Mouse (Mus musculus) heart, adult 2 months (tissue): ENCODE data around the gene Gas1. TPM values are rescaled to one million over a fixed set of nuclear protein-coding genes. Genes with fewer than 3 reads are reported as not detected.

Source experiments
- DNase-seq, 2 experiments: peaks; one replicate each; pipeline ENCODE4 v3.0.0; 2021
- H3K27ac ChIP-seq: fragments of 200-600 bp; 2 replicates; pipeline ENCODE4 v1.8.1; 2022
- H3K27me3 ChIP-seq: fragments of 200-500 bp; 2 replicates; pipeline ENCODE4 v1.6.1; 2012; ENCODE audit warnings: mild to moderate bottlenecking, low read length, inconsistent platforms, mixed read lengths; ENCODE audit not compliant: control insufficient read depth, insufficient read depth
- H3K36me3 ChIP-seq: fragments of 200-500 bp; 2 replicates; pipeline ENCODE4 v1.6.1; 2012; ENCODE audit warnings: low read length, inconsistent platforms; ENCODE audit not compliant: control insufficient read depth, insufficient read depth
- H3K4me1 ChIP-seq: fragments of 200-500 bp; 2 replicates; pipeline ENCODE4 v1.6.1; 2011; ENCODE audit warnings: low read length; ENCODE audit not compliant: control insufficient read depth, insufficient read depth
- H3K4me3 ChIP-seq: fragments of 200-600 bp; 2 replicates; pipeline ENCODE4 v1.8.1; 2022
- H3K79me2 ChIP-seq: fragments of 200-500 bp; replicated peaks from 2 replicates; pipeline ENCODE4 v1.6.1; 2012; ENCODE audit warnings: mild to moderate bottlenecking, inconsistent platforms, low read length, moderate library complexity, mixed read lengths; ENCODE audit not compliant: control insufficient read depth, insufficient read depth
- H3K9ac ChIP-seq: fragments of 200-500 bp; 2 replicates; pipeline ENCODE4 v1.6.1; 2012; ENCODE audit warnings: low read depth, mild to moderate bottlenecking, control low read depth, inconsistent platforms, low read length, mixed read lengths
- CTCF ChIP-seq: fragments of 200-600 bp; IDR thresholded peaks from 2 replicates; pipeline ENCODE4 v1.8.1; 2022; ENCODE audit warnings: antibody characterized with exemption, mild to moderate bottlenecking, moderate library complexity
- EP300 ChIP-seq: fragments of 200-500 bp; IDR thresholded peaks from 2 replicates; pipeline ENCODE4 v1.6.1; 2011; ENCODE audit warnings: low read depth, low read length, control low read depth; ENCODE audit not compliant: insufficient read depth
- POLR2A ChIP-seq: fragments of 200-500 bp; IDR thresholded peaks from 2 replicates; pipeline ENCODE4 v1.6.1; 2011; ENCODE audit warnings: mild to moderate bottlenecking, low read depth, low read length, control low read depth; ENCODE audit not compliant: insufficient read depth
- WGBS: fragments of 180-500 bp; shearing (Covaris S2); methylation state at CpG from one replicate; pipeline ENCODE4 v1.1.7; 2018; 5-methylcytosine and 5-hydroxymethylcytosine counted together
- intact Hi-C: fragments of 180-260 bp; cut with DNase I; formaldehyde crosslinking; loops from one replicate; pipeline ENCODE4 v1.15.1; 2025
- polyA plus RNA-seq: library from polyadenylated mRNA; depleted of rRNA; stranded (reverse); fragments of >200 nt; gene quantifications from 2 replicates; pipeline ENCODE4 v1.2.3, GENCODE M21; 2012
- total RNA-seq, 2 experiments: library from RNA; stranded (reverse); gene quantifications; 2 replicates each; pipeline ENCODE4 v1.2.3; 2021

The Gas1 gene
- total and polyA plus RNA-seq, 3 experiments, result 18.8 to 26.4 (median 26.3) TPM

GRCm38 (mm10) chr13:60131771-60132170 lies 45.4 kb downstream of the Gas1 start:
- Histone ChIP-seq H3K79me2 (no peaks in the 10 kb centered on the region), H3K27ac (no peak overlapping the region), H3K4me3 (no peak overlapping the region), H3K9ac (no peak overlapping the region), H3K27me3 (no peaks in the 10 kb centered on the region), H3K4me1 (no peaks in the 10 kb centered on the region), H3K36me3 (no peaks in the 10 kb centered on the region)
- TF ChIP-seq POLR2A (no peak), EP300 (no peak), CTCF (no peak)
- DNase-seq, result no peak
- intact Hi-C loops, result no loop called here
- WGBS, result 54% methylated on average over 13 of the region's 13 CpGs

- no peaks in the 10 kb centered on the region for H3K27me3 ChIP-seq
- no peaks in the 10 kb centered on the region for H3K4me1 ChIP-seq
- no peak overlapping the region for H3K9ac ChIP-seq
- no peaks in the 10 kb centered on the region for H3K36me3 ChIP-seq
- WGBS, result 83% methylated on average over 9 of the region's 9 CpGs
- H3K4me3 ChIP-seq, result no peak overlapping the region
- intact Hi-C loops, result no loop called here
- no peaks in the 10 kb centered on the region for H3K79me2 ChIP-seq
- no peak for DNase-seq
- no peak overlapping the region for H3K27ac ChIP-seq
- TF ChIP-seq POLR2A (no peak), CTCF (no peak), EP300 (no peak)
Observed at GRCm38 (mm10) chr13:60129541-60129940, 47.6 kb downstream of the Gas1 start.

- Histone ChIP-seq H3K27ac (no peak overlapping the region), H3K36me3 (no peaks in the 10 kb centered on the region)
- 63% methylated on average over 19 of the region's 19 CpGs for WGBS
Observed at GRCm38 (mm10) chr13:60126338-60126737, 50.8 kb downstream of the Gas1 start.

GRCm38 (mm10) chr13:60125501-60126305 lies 51.5 kb downstream of the Gas1 start:
- 42% methylated on average over 13 of the region's 13 CpGs for WGBS
- TF ChIP-seq CTCF (no peak), EP300 (no peak), POLR2A (no peak)
- intact Hi-C loops, result no loop called here

More at GRCm38 (mm10) chr13:60126338-60126737, 50.8 kb downstream of the Gas1 start:
- Histone ChIP-seq H3K4me3 (no peak overlapping the region), H3K9ac (no peak overlapping the region), H3K79me2 (no peaks in the 10 kb centered on the region), H3K27me3 (no peaks in the 10 kb centered on the region), H3K4me1 (no peaks in the 10 kb centered on the region)
- no peak for DNase-seq
- intact Hi-C loops, result no loop called here
- TF ChIP-seq POLR2A (no peak), CTCF (no peak), EP300 (no peak)

GRCm38 (mm10) chr13:60125020-60125419 lies 52.1 kb downstream of the Gas1 start:
- Histone ChIP-seq H3K9ac (no peak overlapping the region), H3K27me3 (no peaks in the 10 kb centered on the region), H3K79me2 (no peaks in the 10 kb centered on the region), H3K4me3 (no peak overlapping the region), H3K36me3 (no peaks in the 10 kb centered on the region), H3K27ac (no peak overlapping the region), H3K4me1 (no peaks in the 10 kb centered on the region)
- DNase-seq, result no peak
- TF ChIP-seq EP300 (no peak), CTCF (no peak), POLR2A (no peak)
- WGBS, result 90% methylated on average over 3 of the region's 3 CpGs
- intact Hi-C loops, result no loop called here

More at GRCm38 (mm10) chr13:60125501-60126305, 51.5 kb downstream of the Gas1 start:
- Histone ChIP-seq H3K27me3 (no peaks in the 10 kb centered on the region), H3K4me1 (no peaks in the 10 kb centered on the region), H3K36me3 (no peaks in the 10 kb centered on the region), H3K4me3 (no peak overlapping the region), H3K79me2 (no peaks in the 10 kb centered on the region), H3K27ac (no peak overlapping the region), H3K9ac (no peak overlapping the region)
- no peak for DNase-seq

GRCm38 (mm10) chr13:60124456-60124855 lies 52.7 kb downstream of the Gas1 start:
- Histone ChIP-seq H3K4me1 (no peaks in the 10 kb centered on the region), H3K36me3 (no peaks in the 10 kb centered on the region), H3K27me3 (no peaks in the 10 kb centered on the region), H3K4me3 (no peak overlapping the region), H3K9ac (no peak overlapping the region), H3K27ac (no peak overlapping the region), H3K79me2 (no peaks in the 10 kb centered on the region)
- no peak for DNase-seq
- TF ChIP-seq EP300, result no peak
- intact Hi-C loops, result no loop called here
- WGBS, result 82% methylated on average over 7 of the region's 7 CpGs
